Mouse (Mus musculus) cerebellum, postnatal 25 days (tissue): ENCODE measurements around the gene H2-DMb2.
A peak's percentile ranks its signal among the peaks of the same experiment; 100 is the strongest.
"Not testable (repeated sequence)": the region's sequence is repeated elsewhere in the genome, so short reads cannot be mapped to it uniquely, and the experiment has no call there.

Source experiments
- DNase-seq, 2 experiments: peaks; one replicate each; pipeline ENCODE4 v3.0.0; 2021; ENCODE audit warnings: mixed read lengths in 2 of 2

The H2-DMb2 gene

DNA sequence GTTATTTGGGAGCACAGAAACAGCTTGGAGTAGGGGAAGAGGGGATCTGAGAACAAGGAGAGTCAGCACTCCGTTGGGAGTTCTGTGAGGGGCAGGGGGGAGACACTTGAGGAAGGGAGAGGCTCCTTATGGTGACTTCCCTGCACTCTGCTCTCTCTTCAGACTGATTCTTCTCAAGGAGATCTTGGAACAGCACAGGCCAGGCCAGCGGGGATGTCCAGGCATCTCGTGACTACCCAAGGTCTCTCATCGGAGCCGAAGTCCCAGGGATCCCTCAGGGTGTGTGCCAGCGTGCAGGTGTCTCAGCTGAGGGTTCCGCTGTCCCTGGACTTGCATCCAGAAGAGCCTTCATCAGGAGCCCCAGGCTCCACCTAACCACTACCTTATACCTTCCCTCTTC, 4.5 kb upstream of the H2-DMb2 start:
- no peak for DNase-seq

DNA sequence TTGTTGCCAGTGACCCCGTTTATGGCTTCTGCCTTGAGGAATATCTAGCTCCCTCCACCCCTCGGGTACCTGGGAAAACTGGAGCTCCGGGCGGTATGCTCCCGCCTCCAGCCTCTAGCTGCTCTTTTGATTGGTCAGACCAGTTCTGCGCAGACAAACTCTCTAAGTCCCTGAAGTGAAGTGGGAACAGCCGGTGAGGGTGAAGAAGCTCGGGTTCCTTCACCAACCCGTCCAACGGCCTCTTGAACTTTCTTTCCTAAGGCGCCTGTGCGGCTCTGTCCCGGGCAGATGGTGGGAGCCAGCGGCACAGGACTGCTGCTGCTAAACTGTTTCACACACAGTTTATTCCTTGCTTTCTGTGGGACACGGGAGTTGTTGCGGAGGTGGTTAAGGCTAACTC, 3.7 kb upstream of the H2-DMb2 start:
- no peak for DNase-seq

DNA sequence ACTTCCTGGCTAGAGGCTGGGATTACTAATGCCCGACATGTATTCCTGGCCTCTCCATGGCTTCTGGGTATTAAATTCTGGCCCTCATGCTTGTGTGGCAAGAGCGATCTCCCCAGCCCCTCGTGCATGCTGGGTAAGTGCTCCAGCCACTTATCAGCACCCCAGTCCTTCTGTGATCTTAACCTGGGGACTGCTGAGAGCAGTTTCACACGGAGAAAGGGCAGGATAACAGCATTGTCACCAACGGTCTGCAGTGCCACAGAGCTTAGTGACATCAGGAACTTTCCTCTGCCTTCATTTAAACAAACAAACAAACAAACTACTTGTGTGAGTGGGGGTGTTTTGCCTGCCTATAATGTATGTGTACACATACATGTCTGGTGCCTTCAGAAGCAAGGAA, 2.9 kb upstream of the H2-DMb2 start:
- no peak for DNase-seq

DNA sequence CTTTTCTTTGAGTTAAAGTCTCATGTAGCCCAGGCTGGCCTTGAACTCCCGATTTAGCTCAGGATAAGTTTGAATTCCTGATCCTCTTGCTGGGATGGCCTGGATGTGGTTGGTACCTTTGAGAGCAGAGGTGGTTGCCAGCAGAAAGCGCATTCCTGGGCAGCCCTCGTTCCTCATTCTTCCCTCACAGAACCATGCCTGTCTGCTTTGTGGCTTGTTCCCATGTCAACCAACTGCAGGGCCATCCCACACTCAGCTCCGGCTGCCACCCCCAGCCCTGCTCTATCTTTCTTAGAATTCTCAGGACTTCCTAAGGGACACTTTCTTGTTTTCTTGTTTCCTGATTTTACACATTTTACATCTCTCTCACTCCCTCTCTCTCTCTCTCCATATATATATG, 1.7 kb upstream of the H2-DMb2 start:
- no peak for DNase-seq

DNA sequence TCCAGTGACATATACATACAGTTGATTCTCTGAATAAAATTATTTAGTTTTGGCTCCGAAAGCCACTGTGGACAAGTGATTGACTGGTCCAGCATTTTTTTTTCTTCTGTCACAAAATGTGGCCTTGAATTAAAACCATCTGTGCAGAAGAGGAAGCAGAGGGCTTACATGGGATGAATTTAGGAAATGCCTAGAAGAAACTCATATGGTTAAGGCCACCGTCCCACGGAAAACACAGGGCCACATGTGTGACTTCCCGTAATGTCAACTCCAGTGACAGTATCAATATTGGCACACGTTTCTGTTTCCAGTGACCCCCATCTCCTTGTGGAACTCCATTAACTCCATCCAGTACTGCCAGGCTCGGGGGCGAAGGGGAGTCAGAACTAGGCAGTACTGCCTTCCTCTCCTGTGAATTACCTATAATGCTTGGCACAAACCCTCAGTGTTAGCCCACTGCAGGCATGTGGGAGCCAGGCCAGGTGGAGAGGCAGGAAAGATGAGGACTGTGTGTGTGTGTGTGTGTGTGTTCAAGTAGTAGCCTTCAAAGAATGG, 574 bp upstream of the H2-DMb2 start:
- DNase-seq = no peak

DNA sequence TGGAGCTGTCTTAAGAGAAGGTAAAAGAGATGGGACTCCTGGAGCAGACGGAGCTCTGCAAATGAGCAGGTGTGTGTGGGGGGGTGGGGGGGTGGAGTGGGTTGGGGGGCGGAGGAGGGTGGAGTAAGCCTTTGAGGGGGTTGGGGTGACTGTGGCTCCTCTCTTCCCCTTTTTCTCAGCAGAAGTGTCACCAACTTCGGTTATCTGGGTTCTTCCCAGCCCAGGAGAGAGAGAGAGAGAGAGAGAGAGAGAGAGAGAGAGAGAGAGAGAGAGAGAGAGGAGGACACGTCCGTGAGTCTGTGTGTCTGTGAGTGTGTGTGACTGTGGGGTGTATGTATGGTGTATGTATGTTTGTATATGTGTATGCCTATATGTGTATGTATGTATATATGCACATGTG, 354 bp downstream of the H2-DMb2 start:
- no peak for DNase-seq

DNA sequence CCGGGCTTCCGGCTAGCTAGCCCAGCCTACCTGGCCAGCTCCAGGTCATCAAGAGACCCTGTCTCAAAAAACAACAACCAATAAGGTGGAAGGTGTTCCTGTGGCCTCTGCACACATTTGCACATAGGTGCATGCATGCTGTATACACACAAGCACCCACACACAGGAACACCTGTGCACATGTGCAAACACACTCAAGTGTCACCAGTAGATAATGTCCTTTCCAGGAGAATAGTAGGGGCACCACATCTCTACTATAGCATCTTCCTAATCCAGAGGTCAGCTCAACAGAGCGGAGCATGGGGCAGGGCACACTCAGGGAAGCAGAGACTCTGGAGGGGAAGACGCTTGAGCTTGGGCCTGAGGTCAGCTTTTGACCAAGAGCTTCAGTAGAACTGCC, 1.1 kb downstream of the H2-DMb2 start:
- not testable (repeated sequence) for DNase-seq

DNA sequence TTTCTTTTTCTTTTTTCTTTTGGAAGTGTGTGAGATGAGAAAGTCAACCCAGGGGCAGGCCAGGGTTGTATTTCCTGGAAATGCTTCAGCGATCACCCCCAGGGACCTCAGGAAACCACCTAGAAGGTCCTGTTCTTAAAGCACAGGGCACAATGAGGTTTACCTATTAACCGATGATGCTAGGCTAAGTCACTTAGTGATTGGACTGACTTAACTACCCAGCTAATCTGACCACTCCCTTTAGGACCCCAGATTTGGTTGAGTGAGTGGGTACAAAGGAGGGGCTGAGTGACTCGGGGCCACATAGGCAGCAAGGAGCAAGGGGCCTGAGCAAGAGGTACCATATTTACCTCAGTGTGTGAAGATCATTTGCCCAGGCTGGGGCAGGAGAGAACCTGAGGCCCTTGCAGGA, 1.9 kb downstream of the H2-DMb2 start:
- no peak for DNase-seq

DNA sequence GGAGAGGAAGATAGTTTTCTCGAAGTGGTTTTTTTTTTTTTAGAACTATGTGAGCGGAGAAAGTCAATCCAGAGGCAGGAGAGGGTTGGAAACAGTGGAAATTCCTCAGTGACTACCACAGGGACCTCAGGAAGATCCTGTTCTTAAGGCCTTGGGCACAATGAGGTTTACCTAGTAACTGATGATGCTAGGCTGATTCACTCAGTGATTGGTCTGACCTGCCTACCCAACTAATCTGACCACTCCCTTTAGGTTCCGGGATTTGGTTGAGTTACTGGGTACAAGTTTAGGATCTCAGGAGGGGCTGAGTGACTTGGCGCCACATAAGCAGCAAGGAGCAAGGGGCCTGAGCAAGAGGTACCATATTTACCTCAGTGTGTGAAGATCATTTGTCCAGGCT, 9.8 kb downstream of the H2-DMb2 start, which contains the start of gene H2-DMb1:
TSS of gene H2-DMb1 (plus strand) at position 150 of the 400 bp plus-strand sequence.
- DNase-seq = no peak

DNA sequence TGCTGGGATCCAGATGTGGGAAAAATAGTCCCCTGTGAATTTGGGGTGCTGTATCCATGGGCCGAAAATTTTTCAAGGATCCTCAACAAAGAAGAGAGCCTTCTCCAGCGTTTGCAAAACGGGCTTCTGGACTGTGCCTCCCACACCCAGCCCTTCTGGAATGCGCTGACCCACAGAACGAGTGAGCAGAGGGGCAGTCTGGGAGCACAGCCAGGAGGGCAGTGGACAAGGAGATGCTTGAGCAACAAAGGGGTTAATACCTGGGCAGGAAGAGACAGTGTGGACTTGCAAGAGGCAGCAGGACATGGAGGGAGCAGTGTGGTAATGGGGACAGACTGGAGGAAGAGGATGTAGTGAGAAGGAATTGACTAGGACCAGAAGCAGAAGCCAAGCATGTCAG, 12.4 kb downstream of the H2-DMb2 start:
- no peak for DNase-seq

DNA sequence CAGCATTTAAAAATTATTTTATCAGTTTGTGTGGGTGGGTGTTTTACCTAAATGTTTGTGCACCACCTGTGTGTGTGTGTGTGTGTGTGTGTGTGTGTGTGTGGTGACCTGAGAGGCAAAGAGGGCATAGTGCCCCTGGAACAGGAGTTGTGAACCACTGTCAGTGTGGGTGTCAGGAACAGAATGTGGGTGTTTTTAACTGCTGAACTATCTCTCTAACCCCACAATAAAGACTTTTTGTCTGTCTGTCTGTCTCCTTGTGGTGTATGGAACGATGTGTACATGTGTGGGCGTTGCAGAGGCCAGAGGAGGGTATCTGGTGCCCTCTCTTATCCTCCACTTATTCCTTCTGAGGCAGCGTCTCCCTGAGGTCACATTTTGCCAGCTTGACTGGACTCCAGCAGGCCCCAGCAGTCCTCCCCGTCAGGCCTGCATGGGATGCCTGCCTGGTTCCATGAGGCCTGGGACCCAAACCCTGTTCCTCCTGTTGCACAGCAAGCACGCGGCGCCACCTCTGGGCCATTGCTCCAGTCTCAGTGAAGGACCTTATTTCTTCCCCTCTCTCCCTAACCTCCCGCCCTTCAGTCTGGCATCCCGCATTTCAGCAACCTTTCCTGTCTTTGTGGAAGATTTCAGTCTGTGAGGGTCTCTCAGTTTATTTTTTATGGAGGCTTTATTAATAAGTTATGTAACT, 21.2 kb downstream of the H2-DMb2 start:
- peak in 1 of 2 experiments; percentile 18 for DNase-seq

DNA sequence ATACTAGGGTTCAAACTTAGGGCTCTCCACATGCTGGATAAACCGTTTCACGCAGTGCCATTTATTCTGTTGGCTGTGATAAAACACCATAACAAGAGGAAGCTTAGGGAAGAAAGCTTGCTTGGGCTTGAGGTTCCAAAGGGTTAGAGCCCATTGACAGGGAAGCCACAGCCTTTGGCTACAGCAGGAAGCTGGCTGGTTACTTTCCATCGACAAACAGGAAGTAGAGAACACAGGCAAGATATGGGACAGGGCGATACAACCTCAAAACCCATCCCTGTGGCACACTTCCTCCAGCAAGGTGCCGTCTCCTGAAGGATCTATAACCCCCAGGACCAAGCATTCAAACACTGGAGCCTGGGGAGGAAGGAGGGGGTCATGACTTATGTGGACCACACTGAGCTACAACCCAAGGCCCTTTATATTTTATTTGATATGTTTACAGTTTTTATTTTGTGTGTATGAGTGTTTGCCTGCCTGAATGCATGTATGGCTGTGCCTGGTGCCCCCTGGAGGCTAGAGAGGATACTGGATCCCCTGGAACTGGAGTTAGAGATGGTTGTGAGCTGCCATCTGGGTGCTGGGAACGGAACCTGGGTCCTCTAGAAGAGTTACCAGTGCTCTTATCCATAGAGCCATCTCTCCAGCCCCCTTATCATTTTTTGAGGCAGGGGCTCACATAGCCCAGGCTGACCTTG, 22.1 kb downstream of the H2-DMb2 start:
- no peak for DNase-seq

DNA sequence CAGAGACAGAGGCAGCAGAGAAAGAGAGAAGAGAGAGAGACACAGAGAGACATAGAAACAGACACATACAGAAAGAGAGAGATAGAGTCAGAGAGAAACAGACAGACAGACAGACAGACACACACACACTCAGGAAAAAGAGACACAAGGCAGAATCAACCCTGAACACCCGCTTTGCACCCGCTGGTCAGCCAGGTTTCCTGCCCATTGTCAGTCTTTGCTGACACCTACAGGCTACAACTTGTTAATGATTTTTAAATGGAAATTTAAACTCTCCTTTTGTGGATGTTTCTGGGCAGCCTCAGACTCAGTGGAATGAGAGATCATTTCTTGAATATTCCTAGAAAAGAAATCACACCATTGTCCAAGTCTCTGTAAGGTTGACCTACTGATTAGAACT, 26.2 kb downstream of the H2-DMb2 start:
- DNase-seq = peak; percentile 17 to 51

DNA sequence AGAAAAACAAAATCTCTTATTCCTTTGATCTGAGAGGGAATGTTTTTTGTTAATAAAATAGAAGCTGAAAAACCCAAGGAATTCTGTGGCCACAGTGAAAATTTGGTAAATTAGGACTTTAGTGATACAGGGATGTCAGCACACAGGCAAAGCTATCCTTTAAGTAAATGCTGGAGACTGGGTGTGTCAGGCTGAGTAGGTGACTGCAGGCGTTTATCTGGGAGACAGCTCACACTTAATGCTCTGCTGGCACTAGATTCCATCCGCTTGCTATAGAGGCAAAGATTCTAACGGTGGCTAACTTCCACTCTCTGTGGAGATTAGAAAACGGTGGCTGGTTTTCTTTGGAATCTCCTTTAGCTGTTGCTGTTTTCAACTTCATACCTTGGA, 27.4 kb downstream of the H2-DMb2 start:
- no peak for DNase-seq

DNA sequence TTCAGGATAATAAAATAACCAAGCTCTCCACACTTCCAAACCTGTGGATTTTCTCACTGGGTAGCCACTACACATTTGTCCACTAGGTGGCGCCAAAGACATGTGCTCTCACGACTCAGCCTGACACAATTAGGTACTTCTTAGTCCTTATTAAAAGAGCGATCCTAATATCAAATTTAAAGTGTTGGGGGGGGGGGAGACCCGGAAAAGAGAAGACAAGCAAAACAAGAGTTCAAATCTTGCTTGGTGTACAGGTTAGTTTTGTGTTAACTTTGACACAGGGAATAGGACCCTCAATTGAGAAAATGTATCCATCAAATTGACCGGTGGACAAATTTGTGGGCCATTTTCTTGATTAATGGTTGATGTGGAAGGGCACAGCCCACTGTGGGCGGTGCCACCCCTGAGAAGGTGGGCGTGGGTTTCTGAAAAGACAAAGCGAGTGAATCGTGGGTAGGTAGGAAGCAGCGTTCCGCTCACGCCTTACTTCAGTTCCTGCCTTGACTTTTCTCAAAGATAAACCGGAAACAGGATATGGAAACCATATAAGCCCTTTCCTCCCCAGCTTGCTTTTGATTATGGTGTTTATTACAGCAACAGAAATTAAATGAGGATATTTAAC, 27.9 kb downstream of the H2-DMb2 start:
- DNase-seq = peak; percentile 76 to 87

DNA sequence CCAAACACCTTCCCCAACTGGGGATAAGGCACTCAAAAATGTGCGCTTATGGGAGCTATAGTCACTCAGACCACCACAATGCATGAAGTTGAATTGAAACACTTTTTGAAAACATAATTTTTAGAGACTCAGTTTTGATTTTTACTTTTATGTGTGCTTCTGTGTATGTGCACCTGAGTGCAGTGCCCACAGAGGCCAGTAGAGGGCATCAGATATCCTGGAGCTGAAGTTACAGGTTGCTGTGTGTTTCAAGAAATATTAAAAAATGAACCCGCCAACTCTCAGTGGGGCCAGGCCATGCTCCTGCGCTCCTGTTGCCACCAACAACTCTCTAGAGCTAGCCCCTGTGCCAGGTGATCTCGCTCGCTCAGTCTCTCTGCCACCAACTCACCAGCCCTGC, 29.4 kb downstream of the H2-DMb2 start:
- DNase-seq = no peak

DNA sequence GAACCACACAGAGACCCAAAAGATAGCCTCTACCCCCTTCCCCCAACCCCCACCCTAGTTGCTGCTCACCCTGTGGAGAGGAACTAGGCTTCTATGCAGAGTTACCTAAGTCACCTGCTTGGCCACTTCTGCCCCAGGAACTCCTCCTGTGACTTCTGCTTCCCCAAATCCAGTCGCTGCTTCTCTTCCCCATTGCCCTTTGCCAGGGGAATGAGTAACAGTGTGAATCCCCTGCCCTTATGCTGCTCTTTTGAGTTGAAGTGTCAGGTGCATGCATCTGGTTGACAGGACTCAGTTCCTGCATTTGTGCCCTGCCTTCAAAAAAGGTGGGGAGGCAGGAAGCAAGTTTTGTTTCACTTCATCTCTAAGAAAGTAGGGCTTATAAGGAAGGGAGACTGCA, 31.0 kb downstream of the H2-DMb2 start:
- DNase-seq = no peak

DNA sequence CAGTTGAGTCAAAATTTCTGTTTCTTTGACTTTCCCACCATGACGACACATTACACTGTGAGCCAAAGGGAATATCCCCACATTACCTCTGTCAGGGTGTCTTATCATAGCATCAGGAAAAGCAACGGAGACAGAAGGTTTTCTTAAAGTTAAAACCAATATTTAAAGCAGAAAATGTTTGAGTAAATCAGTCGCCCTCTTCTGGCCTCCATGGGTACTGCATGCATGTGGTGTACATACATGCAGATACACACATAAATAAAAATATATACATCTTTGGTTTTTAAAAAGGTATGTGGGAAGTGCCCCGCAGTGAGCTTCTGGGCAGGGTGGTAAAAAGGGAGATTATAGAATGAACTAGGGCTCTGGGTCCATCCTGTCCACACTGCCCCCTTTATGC, 34.1 kb downstream of the H2-DMb2 start:
- DNase-seq = no peak

DNA sequence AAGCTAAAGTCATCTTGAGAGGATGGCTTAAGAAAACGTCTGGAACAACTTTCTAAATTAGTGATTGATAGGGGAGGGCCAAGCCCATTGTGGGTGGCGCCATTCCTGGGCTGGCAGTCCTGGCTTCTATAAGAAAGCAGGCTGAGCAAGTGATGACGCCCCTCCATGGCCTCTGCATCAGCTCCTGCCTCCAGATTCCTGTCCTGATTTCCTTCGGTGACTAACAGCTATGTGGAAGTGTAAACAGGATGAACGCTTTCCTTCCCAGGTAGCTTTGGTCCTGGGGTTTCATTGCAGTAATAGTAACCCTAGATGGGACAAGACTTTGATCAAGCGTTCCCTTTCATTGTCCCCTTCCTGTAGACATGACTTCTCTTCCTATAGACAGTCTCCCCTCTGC, 35.9 kb downstream of the H2-DMb2 start:
- DNase-seq = no peak

DNA sequence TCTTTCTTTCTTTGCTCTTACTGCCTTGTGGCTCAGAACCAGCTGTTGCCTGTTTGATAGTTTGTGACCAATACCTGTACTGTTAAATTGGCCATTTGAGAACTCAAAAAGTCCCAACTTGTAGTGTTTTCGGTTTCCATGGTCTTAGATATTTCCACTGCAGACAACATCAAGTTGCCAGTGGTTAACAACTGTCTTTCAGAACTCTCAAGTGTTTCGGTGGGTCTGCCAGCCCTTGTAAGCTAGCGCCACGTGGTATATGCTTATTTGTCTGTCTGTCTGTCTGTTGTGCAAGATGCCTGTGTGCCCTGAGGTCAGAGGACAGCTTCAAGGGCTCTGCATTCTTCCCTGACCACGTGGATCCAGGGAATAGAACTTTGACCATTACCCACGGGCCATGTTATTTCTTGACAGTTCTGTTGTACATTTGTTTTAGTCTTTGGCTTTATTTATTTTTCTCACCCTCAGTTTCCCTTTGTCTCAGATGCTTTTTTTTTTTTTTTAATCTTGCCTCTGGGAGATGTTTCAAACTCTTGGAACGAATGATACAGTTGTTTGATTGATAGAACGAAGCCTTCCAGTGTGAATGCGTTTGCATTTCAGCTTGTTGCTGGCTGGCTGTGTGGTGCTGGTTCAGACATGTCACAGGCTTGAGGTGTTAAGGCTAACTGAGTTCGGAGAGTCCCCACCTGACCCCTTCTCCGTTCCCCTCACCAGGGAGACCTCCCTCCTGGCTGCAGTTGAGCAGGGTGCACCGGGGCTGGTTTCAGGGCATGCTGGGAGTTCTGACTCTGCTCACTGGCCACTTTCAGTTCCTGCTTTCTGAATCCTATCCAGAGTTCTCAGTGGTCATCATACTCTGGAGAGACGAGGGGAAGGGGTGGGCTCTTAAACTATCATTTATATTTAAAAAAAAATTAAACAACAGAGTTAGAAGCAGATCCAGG, 37.1 kb downstream of the H2-DMb2 start:
- no peak for DNase-seq

DNA sequence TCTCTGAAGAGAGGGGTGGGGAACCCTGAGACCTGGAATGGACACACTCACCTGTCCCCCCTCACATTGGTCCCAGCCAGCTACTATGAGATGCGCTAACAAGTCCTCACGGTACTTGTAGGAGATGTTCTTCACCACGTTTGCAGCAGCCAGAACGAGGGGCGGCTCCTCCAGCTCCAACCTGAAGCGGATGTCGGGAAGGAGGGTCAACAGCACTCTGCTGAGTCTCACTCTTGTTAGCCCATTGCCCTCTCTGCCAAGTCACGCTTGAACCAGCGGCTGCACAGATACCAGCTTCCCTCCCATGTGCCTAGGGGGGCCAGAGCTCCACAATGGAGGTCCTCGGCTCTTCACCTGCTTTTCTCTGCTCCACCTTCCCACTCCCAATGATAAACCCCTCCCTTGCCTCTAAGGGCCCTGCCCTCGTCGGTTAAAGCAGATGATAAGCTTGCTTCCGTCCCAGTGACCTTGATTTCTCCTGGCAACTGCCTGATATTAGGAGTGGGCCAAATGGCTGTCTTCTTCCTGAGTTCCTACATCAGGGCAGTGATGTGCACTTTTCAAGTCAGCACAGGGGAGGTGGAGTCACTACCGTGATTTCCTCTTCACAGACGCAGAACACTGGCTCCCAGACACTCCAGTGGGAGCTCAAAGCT, 40.6 kb downstream of the H2-DMb2 start:
- no peak for DNase-seq

DNA sequence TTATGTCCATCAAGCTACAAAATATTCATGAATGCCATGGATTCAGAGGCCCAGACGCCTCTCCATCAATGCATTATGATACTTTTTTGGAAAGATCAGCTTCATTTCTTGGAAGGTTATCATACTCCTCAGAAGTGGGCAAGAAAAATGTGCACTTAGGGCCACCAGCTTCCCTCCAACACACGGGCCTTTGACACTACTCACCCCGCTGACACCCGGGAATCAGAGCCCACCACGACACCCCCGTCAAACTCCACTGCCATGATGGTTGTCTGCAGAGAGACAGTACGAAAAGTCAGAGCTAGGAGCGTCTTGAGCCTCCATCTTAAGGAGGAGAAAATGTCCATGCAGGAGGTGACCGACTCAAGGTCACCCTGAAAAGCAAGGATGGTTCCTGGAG, 42.4 kb downstream of the H2-DMb2 start:
- no peak for DNase-seq
